Comparison of ENCODE assay signal across 9 mouse cellular contexts in genomic region chr17:80096043-80096719, GRCm38 (mm10). TPM values are rescaled to one million over a fixed set of nuclear protein-coding genes. Genes with fewer than 3 reads are reported as not detected.
DNase-seq lines count a peak whose midpoint lies in the region; ATAC-seq and TF ChIP-seq lines count a peak whose summit lies in the region.
"Had no signal": no experiment of that assay in that cellular context is flagged by ENCODE, and none has a peak within 500 bp of the region (broad histone marks: within the 10 kb centered on the region; RNA-seq: fewer than 3 reads in every experiment).

No protein-coding gene starts in this region.

- no peaks in the 10 kb centered on the region for H3K9me3 ChIP-seq in forebrain, postnatal 0 days (ENCODE audit: low read length)
- no peaks in the 10 kb centered on the region for H3K9me3 ChIP-seq in hindbrain, embryonic 10.5 days
- H3K9me3 ChIP-seq in neural tube, embryonic 15.5 days (replicated peaks): no peaks in the 10 kb centered on the region
- H3K9me3 ChIP-seq: G1E had no signal

- H3K4me3 ChIP-seq in forebrain, postnatal 0 days (ENCODE audit: low read depth, low read length): no peak overlapping the region
- peak overlapping the region; percentile 43 for H3K4me3 ChIP-seq in hindbrain, embryonic 10.5 days
- H3K4me3 ChIP-seq in layer of hippocampus, adult 2 months: peak overlapping the region; percentile 27; the same call in 1 of the 2 replicates
- peak overlapping the region; percentile 12 for H3K4me3 ChIP-seq in lung, adult 2 months (replicated peaks; ENCODE audit: extremely low read depth, low read depth, low read length)
- peak overlapping the region; percentile 19 for H3K4me3 ChIP-seq in neural tube, embryonic 15.5 days (replicated peaks)

- H3K4me2 ChIP-seq in forebrain, postnatal 0 days (ENCODE audit: low read depth): peak overlapping the region; percentile 35
- H3K4me2 ChIP-seq in neural tube, embryonic 15.5 days: peak overlapping the region; percentile 53

- H3K9ac ChIP-seq in forebrain, postnatal 0 days: no peak overlapping the region
- no peak overlapping the region for H3K9ac ChIP-seq in neural tube, embryonic 15.5 days (replicated peaks)

- H3K36me3 ChIP-seq in forebrain, postnatal 0 days (ENCODE audit: insufficient read depth): no peaks in the 10 kb centered on the region
- no peaks in the 10 kb centered on the region for H3K36me3 ChIP-seq in hindbrain, embryonic 10.5 days
- H3K36me3 ChIP-seq in neural tube, embryonic 15.5 days: no peaks in the 10 kb centered on the region
- H3K36me3 ChIP-seq: G1E had no signal

- no peak for TF ChIP-seq CTCF in forebrain, postnatal 0 days (IDR thresholded peaks at IDR 0.05; ENCODE audit: low read depth)
- TF ChIP-seq CTCF in layer of hippocampus, adult 2 months (conservative IDR thresholded peaks at IDR 0.05): no peak
- no peak for TF ChIP-seq CTCF in lung, adult 2 months (IDR thresholded peaks at IDR 0.05; ENCODE audit: insufficient read depth, low read length)

- DNase-seq in CD4-positive, CD25-positive, alpha-beta regulatory T cell, adult 2 months (ENCODE audit: low read depth, low spot score): peak; percentile 70
- DNase-seq in cerebellum, adult 11-12 months: peak; percentile 8
- peak; percentile 71 for DNase-seq in forebrain, postnatal 0 days
- peak; percentile 65 for DNase-seq in hindbrain, embryonic 10.5 days (ENCODE audit: low spot score)
- peak; percentile 47 to 70 for DNase-seq in layer of hippocampus, adult 2 months (ENCODE audit: low spot score in 2 of 2)
- DNase-seq in lung, adult 2 months: peak; percentile 71
- peak; percentile 54 for DNase-seq in thymus, postnatal 0 days (ENCODE audit: low spot score)

- peak; percentile 90 for ATAC-seq in forebrain, postnatal 0 days
- peak; percentile 86 for ATAC-seq in neural tube, embryonic 15.5 days (ENCODE audit: low FRiP score)

- 13% methylated on average over 20 of the region's 20 CpGs for WGBS in forebrain, postnatal 0 days
- 19% methylated on average over 20 of the region's 20 CpGs for WGBS in hindbrain, embryonic 10.5 days
- WGBS in lung, adult 2 months: 18% methylated on average over 20 of the region's 20 CpGs
- 13% methylated on average over 20 of the region's 20 CpGs for WGBS in neural tube, embryonic 15.5 days

- peak; percentile 58; the same call in 1 of the 2 replicates for TF ChIP-seq POLR2A in lung, adult 2 months (IDR thresholded peaks at IDR 0.05; ENCODE audit: borderline replicate concordance, extremely low read depth, low read depth, low read length)

- no peak overlapping the region for H3K27ac ChIP-seq in forebrain, postnatal 0 days (ENCODE audit: low read depth, low read length)
- peak overlapping the region; percentile 69 for H3K27ac ChIP-seq in hindbrain, embryonic 10.5 days
- H3K27ac ChIP-seq in layer of hippocampus, adult 2 months: peak overlapping the region; percentile 76
- H3K27ac ChIP-seq in neural tube, embryonic 15.5 days (replicated peaks): peak overlapping the region; percentile 48; the same call in 1 of the 2 replicates

- H3K4me1 ChIP-seq in forebrain, postnatal 0 days (ENCODE audit: insufficient read depth): 0 out of 2 replicates have a peak, but pooled peaks cover 6% of the 10 kb centered on the region
- H3K4me1 ChIP-seq in hindbrain, embryonic 10.5 days (replicated peaks): peaks cover 19% of the 10 kb centered on the region
- no peaks in the 10 kb centered on the region for H3K4me1 ChIP-seq in lung, adult 2 months (ENCODE audit: control insufficient read depth, insufficient read depth, low read length)
- H3K4me1 ChIP-seq in neural tube, embryonic 15.5 days: peaks cover 15% of the 10 kb centered on the region

- no peaks in the 10 kb centered on the region for H3K27me3 ChIP-seq in forebrain, postnatal 0 days (ENCODE audit: insufficient read depth, low read length)
- peaks cover 3% of the 10 kb centered on the region for H3K27me3 ChIP-seq in hindbrain, embryonic 10.5 days (ENCODE audit: insufficient read depth, poor library complexity, severe bottlenecking)
- H3K27me3 ChIP-seq in neural tube, embryonic 15.5 days (replicated peaks): no peaks in the 10 kb centered on the region

RNA-seq across cellular contexts. Expression of gene Galm, which starts 31.1 kb away (rescaled TPM):
- 2.0 and 2.2 TPM in 2 replicates for total RNA-seq in forebrain, postnatal 0 days (2014; rRNA removed)
- polyA plus RNA-seq in forebrain, postnatal 0 days (2015; fragmentation: Nextera tagmentation; extraction: Ambion mirVana): 1.7 and 2.0 TPM in 2 replicates
- polyA plus RNA-seq in hindbrain, embryonic 10.5 days (2016; fragmentation: Nextera tagmentation; extraction: Ambion mirVana): 8.4 and 10.2 TPM in 2 replicates
- total RNA-seq in layer of hippocampus, adult 2 months (2021): 1 to 10 TPM; 3.8 to 5.4 TPM
- 3.8 and 7.6 TPM in 2 replicates for polyA plus RNA-seq in lung, adult 2 months (2012; rRNA removed)
- polyA plus RNA-seq in neural tube, embryonic 15.5 days (2015; fragmentation: Nextera tagmentation; extraction: Ambion mirVana): 1.9 and 4.0 TPM in 2 replicates
- polyA plus RNA-seq in thymus, postnatal 0 days (2015; fragmentation: Nextera tagmentation; extraction: Ambion mirVana): 7.6 and 8.4 TPM in 2 replicates
- total RNA-seq: G1E had no signal
- polyA plus RNA-seq: G1E had no signal

RNA-seq across cellular contexts. Expression of gene Hnrnpll, which starts 34.0 kb away (rescaled TPM):
- total RNA-seq in forebrain, postnatal 0 days (2014; rRNA removed): 60.2 and 67.6 TPM in 2 replicates
- polyA plus RNA-seq in forebrain, postnatal 0 days (2015; fragmentation: Nextera tagmentation; extraction: Ambion mirVana): 42.3 and 49.7 TPM in 2 replicates
- 85.6 and 92.4 TPM in 2 replicates for polyA plus RNA-seq in hindbrain, embryonic 10.5 days (2016; fragmentation: Nextera tagmentation; extraction: Ambion mirVana)
- total RNA-seq in layer of hippocampus, adult 2 months (2021): 10 to 100 TPM; 62.8 to 67.1 TPM
- 18.2 and 18.5 TPM in 2 replicates for polyA plus RNA-seq in lung, adult 2 months (2012; rRNA removed)
- polyA plus RNA-seq in neural tube, embryonic 15.5 days (2015; fragmentation: Nextera tagmentation; extraction: Ambion mirVana): 55.8 and 56.0 TPM in 2 replicates
- 58.1 and 68.5 TPM in 2 replicates for polyA plus RNA-seq in thymus, postnatal 0 days (2015; fragmentation: Nextera tagmentation; extraction: Ambion mirVana)

Comparison
In these comparisons a context has a peak if more than half of its experiments do, and no peak if none do; other contexts are left out.
1. DNase-seq: peak in every context shown above with its lines; median percentile 71 in forebrain, postnatal 0 days; 71 in lung, adult 2 months; 70 in CD4-positive, CD25-positive, alpha-beta regulatory T cell, adult 2 months; 65 in hindbrain, embryonic 10.5 days; 58 in layer of hippocampus, adult 2 months; 54 in thymus, postnatal 0 days; 8 in cerebellum, adult 11-12 months.